In genomic region chr10:112543051-112543450, GRCm38 (mm10) we compare ENCODE assay signal across 17 mouse cellular contexts.
A peak's percentile ranks its signal among the peaks of the same experiment; 100 is the strongest.
DNase-seq lines count a peak whose midpoint lies in the region.
"Had no signal": no experiment of that assay in that cellular context is flagged by ENCODE, and none has a peak within 500 bp of the region (broad histone marks: within the 10 kb centered on the region; RNA-seq: fewer than 3 reads in every experiment).

No protein-coding gene starts in this region.

- peak; percentile 8 for DNase-seq in brain, adult 2 months (ENCODE audit: low read depth, low spot score)
- peak; percentile 50 for DNase-seq in retina, embryonic 14.5 days (ENCODE audit: low spot score)
- peak; percentile 69 for DNase-seq in retina, postnatal 1 day
- no peak for DNase-seq in heart, adult 8-10 months (ENCODE audit: low spot score)
- no peak for DNase-seq in gastrocnemius, postnatal 4 days (ENCODE audit: low spot score in 2 of 2)
- no peak for DNase-seq in cerebellum, adult 11 months
- DNase-seq: adrenal gland, adult 2 months; adrenal gland, adult 8-10 months; adrenal gland, postnatal 10 days; adrenal gland, postnatal 14 days; adrenal gland, postnatal 25 days; adrenal gland, postnatal 36 days; B cell, adult 2 months; cerebellum, adult 11-12 months; cerebellum, adult 18-20 months; cerebellum, adult 2 months; cerebellum, adult 8-10 months had no signal

Comparison
In these comparisons a context has a peak if more than half of its experiments do, and no peak if none do; other contexts are left out.
1. DNase-seq: peak in brain, adult 2 months (single experiment), retina, embryonic 14.5 days (single experiment) and retina, postnatal 1 day (single experiment); none in heart, adult 8-10 months (single experiment), gastrocnemius, postnatal 4 days (0 of 2) and cerebellum, adult 11 months (single experiment).